Mouse (Mus musculus) liver, embryonic 14.5 days (tissue): ENCODE measurements at regions not wholly inside any gene's neighbourhood (a gene's known extent, or its start where the extent isn't known, plus 50 kb on each side); places are given as distances from the start of the nearest gene placed in this dataset.

Experiments used
- ATAC-seq: fragments of 200-750 bp; cut with Nextera tagmentation; 2 replicates; pipeline ENCODE4 v1.8.0; 2017; ENCODE audit warnings: moderate number of reproducible peaks, mild to moderate bottlenecking, moderate library complexity; ENCODE audit not compliant: insufficient read depth
- DNase-seq, 3 experiments: peaks; one replicate each; pipeline ENCODE4 v3.0.0-alpha.2; 2012 to 2013; ENCODE audit warnings: low read depth in 3 of 3, low spot score in 3 of 3
- H3K27ac ChIP-seq: fragments of 300-500 bp; sonication (generic); 2 replicates; pipeline ENCODE4 v1.5.1; 2014; ENCODE audit warnings: moderate library complexity, mild to moderate bottlenecking, control low read depth, inconsistent platforms
- H3K27me3 ChIP-seq: fragments of 300-500 bp; sonication (generic); 2 replicates; pipeline ENCODE4 v1.6.1; 2014; ENCODE audit warnings: mild to moderate bottlenecking, low read length, moderate library complexity; ENCODE audit not compliant: control insufficient read depth, insufficient read depth
- H3K36me3 ChIP-seq: fragments of 300-500 bp; sonication (generic); replicated peaks from 2 replicates; pipeline ENCODE4 v1.6.1; 2014; ENCODE audit warnings: low read depth; ENCODE audit not compliant: control insufficient read depth, insufficient read depth
- H3K4me1 ChIP-seq, 2 experiments: fragments of 200-500 bp in 1 of 2; fragments of 300-500 bp in 1 of 2; sonication (generic) in 1 of 2; replicated peaks; 2 replicates each; pipeline ENCODE4 v1.6.1; 2012 to 2014; ENCODE audit warnings: antibody characterized with exemption in 1 of 2, inconsistent platforms in 1 of 2, low read length in 1 of 2; ENCODE audit not compliant: control insufficient read depth in 2 of 2, insufficient read depth in 2 of 2
- H3K4me2 ChIP-seq: fragments of 300-500 bp; sonication (generic); 2 replicates; pipeline ENCODE4 v1.6.1; 2014; ENCODE audit warnings: low read depth, mild to moderate bottlenecking, control low read depth, moderate library complexity
- H3K4me3 ChIP-seq, 2 experiments: fragments of 200-500 bp in 1 of 2; fragments of 300-500 bp in 1 of 2; sonication (generic) in 1 of 2; 2 replicates each; pipeline ENCODE4 v1.5.1; 2012 to 2014; ENCODE audit warnings: low read depth in 2 of 2, low read length in 2 of 2, mild to moderate bottlenecking in 2 of 2, control low read depth in 1 of 2, inconsistent platforms in 1 of 2, moderate library complexity in 1 of 2; ENCODE audit not compliant: insufficient read depth in 1 of 2
- H3K9ac ChIP-seq: fragments of 300-500 bp; sonication (generic); replicated peaks from 2 replicates; pipeline ENCODE4 v1.6.1; 2014; ENCODE audit warnings: mild to moderate bottlenecking, control low read depth, moderate library complexity
- H3K9me3 ChIP-seq: fragments of 300-500 bp; sonication (generic); 2 replicates; pipeline ENCODE4 v1.6.1; 2016; ENCODE audit warnings: low read length, mixed read lengths; ENCODE audit not compliant: control insufficient read depth
- CTCF ChIP-seq: IDR thresholded peaks from 2 replicates; pipeline ENCODE4 v1.5.1; 2016; ENCODE audit warnings: antibody characterized with exemption, low read depth, control low read depth
- EP300 ChIP-seq: IDR thresholded peaks from 2 replicates; pipeline ENCODE4 v1.6.1; 2016; ENCODE audit warnings: antibody characterized with exemption, low read depth
- WGBS: fragments of 180-500 bp; shearing (Covaris S2); extraction: QIAGEN DNeasy Blood & Tissue Kit; methylation state at CpG from one replicate; pipeline ENCODE4 v1.1.7; 2014; ENCODE audit not compliant: insufficient replicate concordance; 5-methylcytosine and 5-hydroxymethylcytosine counted together

GRCm38 (mm10) chr3:20655345-20655744, 288.4 kb upstream of the Agtr1b start:
- 23% methylated on average over 1 of the region's 1 CpGs for WGBS
- no peak overlapping the region for H3K27ac ChIP-seq
- H3K36me3 ChIP-seq = no peaks in the 10 kb centered on the region
- DNase-seq = no peak
- no peak for ATAC-seq
- no peak overlapping the region for H3K4me3 ChIP-seq
- H3K9ac ChIP-seq = no peak overlapping the region
- H3K9me3 ChIP-seq = no peaks in the 10 kb centered on the region
- no peaks in the 10 kb centered on the region for H3K27me3 ChIP-seq
- no peak overlapping the region for H3K4me2 ChIP-seq
- no peaks in the 10 kb centered on the region for H3K4me1 ChIP-seq
- 0 out of 2 replicates have a peak, but pooled peaks have one; percentile 11 for TF ChIP-seq CTCF
- TF ChIP-seq EP300 = no peak
